Mouse (Mus musculus): ENCODE data around the gene Akna.
"Not testable (repeated sequence)": the region's sequence is repeated elsewhere in the genome, so short reads cannot be mapped to it uniquely, and the experiment has no call there.

- TF ChIP-seq POLR2A (IDR thresholded peaks at IDR 0.05; ENCODE audit: control insufficient read depth, low read depth, low read length): not testable (repeated sequence)
- peak; percentile 17; the same call in 1 of the 2 replicates for TF ChIP-seq CTCF (IDR thresholded peaks at IDR 0.05; ENCODE audit: control insufficient read depth, insufficient read depth, insufficient replicate concordance, low read depth, low read length)
Observed at GRCm38 (mm10) chr4:63319566-63319965, 83.6 kb downstream of the Akna start.
